Comparison of ENCODE assay signal across 9 mouse cellular contexts in genomic region chr7:100984452-100985395, GRCm38 (mm10). TPM values are rescaled to one million over a fixed set of nuclear protein-coding genes. Genes with fewer than 3 reads are reported as not detected.
DNase-seq lines count a peak whose midpoint lies in the region; ATAC-seq and TF ChIP-seq lines count a peak whose summit lies in the region.
"Had no signal": no experiment of that assay in that cellular context is flagged by ENCODE, and none has a peak within 500 bp of the region (broad histone marks: within the 10 kb centered on the region; RNA-seq: fewer than 3 reads in every experiment).

No protein-coding gene starts in this region.

- H3K36me3 ChIP-seq in liver, embryonic 16.5 days (ENCODE audit: control insufficient read depth, insufficient read depth) = no peaks in the 10 kb centered on the region
- H3K36me3 ChIP-seq in small intestine, adult 2 months (ENCODE audit: control insufficient read depth, insufficient read depth, low read length) = no peaks in the 10 kb centered on the region

- WGBS in liver, embryonic 16.5 days (ENCODE audit: insufficient replicate concordance) = 41% methylated on average over 21 of the region's 21 CpGs
- WGBS in small intestine, adult 2 months = 29% methylated on average over 21 of the region's 21 CpGs

- DNase-seq in cerebellum, postnatal 10 days = peak; percentile 57 to 61
- DNase-seq in adrenal gland, postnatal 36 days = peak; percentile 57 to 69
- DNase-seq in hindlimb bud, embryonic 11.5 days (ENCODE audit: extremely low spot score, low read depth, low spot score) = peak; percentile 60
- no peak for DNase-seq in cerebellum, adult 9-11 months
- DNase-seq in right cerebral cortex, postnatal 4 days = no peak

- no peak; the same call in 1 of the 2 replicates for TF ChIP-seq POLR2A in small intestine, adult 2 months (IDR thresholded peaks at IDR 0.05; ENCODE audit: low read depth, low read length)

- no peaks in the 10 kb centered on the region for H3K9me3 ChIP-seq in liver, embryonic 16.5 days (replicated peaks; ENCODE audit: control insufficient read depth, low read length)

- no peak overlapping the region for H3K9ac ChIP-seq in liver, embryonic 16.5 days (ENCODE audit: low read depth, low read length)

- H3K27ac ChIP-seq in liver, embryonic 16.5 days (ENCODE audit: low read length) = no peak overlapping the region
- H3K27ac ChIP-seq in small intestine, adult 2 months (ENCODE audit: insufficient read depth, low read depth, low read length) = peak overlapping the region; percentile 75

- no peak overlapping the region for H3K4me2 ChIP-seq in liver, embryonic 16.5 days (ENCODE audit: low read depth, low read length)

- no peak for TF ChIP-seq CTCF in small intestine, adult 2 months (IDR thresholded peaks at IDR 0.05; ENCODE audit: extremely low read depth, insufficient read length, insufficient replicate concordance, low read depth, low read length)

- 0 out of 2 replicates have a peak, but pooled peaks cover 4% of the 10 kb centered on the region for H3K4me1 ChIP-seq in liver, embryonic 16.5 days (ENCODE audit: control insufficient read depth, low read depth, low read length)
- H3K4me1 ChIP-seq in small intestine, adult 2 months (ENCODE audit: control insufficient read depth, insufficient read depth, insufficient read length, low read length) = peaks cover 14% of the 10 kb centered on the region

- H3K27me3 ChIP-seq in liver, embryonic 16.5 days (ENCODE audit: control insufficient read depth, insufficient read depth, low read depth, low read length) = no peaks in the 10 kb centered on the region
- no peaks in the 10 kb centered on the region for H3K27me3 ChIP-seq in small intestine, adult 2 months (ENCODE audit: control insufficient read depth, insufficient read depth, low read length)

- ATAC-seq in cerebellum, adult (ENCODE audit: insufficient number of reproducible peaks, low FRiP score, low TSS enrichment) = no peak
- ATAC-seq in liver, embryonic 16.5 days (ENCODE audit: low read depth) = peak; percentile 65

- H3K4me3 ChIP-seq in liver, embryonic 16.5 days (ENCODE audit: low read depth, low read length) = no peak overlapping the region
- H3K4me3 ChIP-seq in small intestine, adult 2 months (ENCODE audit: low read depth, low read length) = no peak overlapping the region

RNA-seq across cellular contexts. Expression of gene P2ry6, which starts 10.3 kb away (rescaled TPM):
- 1 to 10 TPM; 3.8 to 6.7 TPM for total RNA-seq in adrenal gland, postnatal 36 days (2021)
- 4.9 and 6.3 TPM in 2 replicates for polyA plus RNA-seq in liver, embryonic 16.5 days (2015; fragmentation: Nextera tagmentation; extraction: Ambion mirVana)
- 19.4 and 27.8 TPM in 2 replicates for polyA plus RNA-seq in small intestine, adult 2 months (2012; rRNA removed)
- total RNA-seq: hematopoietic stem cell, adult 5-6 weeks had no signal

RNA-seq across cellular contexts. Expression of gene P2ry2, which starts 27.9 kb away (rescaled TPM):
- total RNA-seq in adrenal gland, postnatal 36 days (2021) = 1 to 10 TPM; 1.7 to 2.2 TPM
- 2.2 and 3.2 TPM in 2 replicates for polyA plus RNA-seq in liver, embryonic 16.5 days (2015; fragmentation: Nextera tagmentation; extraction: Ambion mirVana)
- polyA plus RNA-seq in small intestine, adult 2 months (2012; rRNA removed) = 4.0 and 67.8 TPM in 2 replicates

RNA-seq across cellular contexts. Expression of gene Arhgef17, which starts 52.8 kb away (rescaled TPM):
- 10 to 100 TPM; 63.3 to 69.0 TPM for total RNA-seq in adrenal gland, postnatal 36 days (2021)
- 0.57 and 0.87 TPM in 2 replicates for polyA plus RNA-seq in liver, embryonic 16.5 days (2015; fragmentation: Nextera tagmentation; extraction: Ambion mirVana)
- polyA plus RNA-seq in small intestine, adult 2 months (2012; rRNA removed) = 6.8 and 8.0 TPM in 2 replicates

Comparison
In these comparisons a context has a peak if more than half of its experiments do, and no peak if none do; other contexts are left out.
1. DNase-seq: peak in cerebellum, postnatal 10 days (2 of 2), adrenal gland, postnatal 36 days (2 of 2) and hindlimb bud, embryonic 11.5 days (single experiment); none in cerebellum, adult 9-11 months (single experiment) and right cerebral cortex, postnatal 4 days (single experiment).